Mouse (Mus musculus) large intestine, adult 2 months (tissue): Measurements from ENCODE around the gene Cdk17. TPM values are rescaled to one million over a fixed set of nuclear protein-coding genes. Genes with fewer than 3 reads are reported as not detected.

Experiments
- DNase-seq: peaks from one replicate; pipeline ENCODE4 v3.0.0-alpha.2; 2012; ENCODE audit warnings: low read depth, low spot score
- WGBS: fragments of 180-500 bp; shearing (Covaris S2); methylation state at CpG from one replicate; pipeline ENCODE4 v1.1.7; 2018; 5-methylcytosine and 5-hydroxymethylcytosine counted together
- polyA plus RNA-seq: library from polyadenylated mRNA; depleted of rRNA; stranded (reverse); fragments of >200 nt; gene quantifications from 2 replicates; pipeline ENCODE4 v1.2.3, GENCODE M21; 2012

Gene Cdk17
- polyA plus RNA-seq, 1 experiment = 3.6 TPM

DNA sequence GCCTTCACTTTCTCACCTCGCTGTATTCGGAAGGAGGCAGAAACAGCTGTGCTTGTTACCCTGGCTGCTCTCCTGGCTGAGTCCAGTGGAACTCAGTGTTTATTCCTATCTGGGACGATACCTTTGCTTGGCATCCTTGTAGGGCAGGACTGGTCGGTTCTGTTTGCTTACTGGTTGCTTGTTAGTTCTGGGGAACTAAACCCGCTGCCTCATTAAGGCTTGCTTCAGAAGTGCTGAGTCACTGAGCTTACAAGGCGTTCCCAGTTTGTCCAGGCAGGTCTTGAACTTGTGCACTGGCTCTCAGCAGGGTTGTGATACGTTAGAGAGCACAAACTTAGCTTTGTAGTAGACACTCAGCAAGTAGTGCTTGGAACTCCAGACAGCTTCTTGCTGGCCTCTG is 52.7 kb downstream of the Cdk17 start:
- DNase-seq = no peak
- 48% methylated on average over 7 of the region's 7 CpGs for WGBS

GRCm38 (mm10) chr10:93214251-93214650 is 53.6 kb downstream of the Cdk17 start:
- WGBS = 61% methylated on average over 4 of the region's 4 CpGs
- no peak for DNase-seq

DNA sequence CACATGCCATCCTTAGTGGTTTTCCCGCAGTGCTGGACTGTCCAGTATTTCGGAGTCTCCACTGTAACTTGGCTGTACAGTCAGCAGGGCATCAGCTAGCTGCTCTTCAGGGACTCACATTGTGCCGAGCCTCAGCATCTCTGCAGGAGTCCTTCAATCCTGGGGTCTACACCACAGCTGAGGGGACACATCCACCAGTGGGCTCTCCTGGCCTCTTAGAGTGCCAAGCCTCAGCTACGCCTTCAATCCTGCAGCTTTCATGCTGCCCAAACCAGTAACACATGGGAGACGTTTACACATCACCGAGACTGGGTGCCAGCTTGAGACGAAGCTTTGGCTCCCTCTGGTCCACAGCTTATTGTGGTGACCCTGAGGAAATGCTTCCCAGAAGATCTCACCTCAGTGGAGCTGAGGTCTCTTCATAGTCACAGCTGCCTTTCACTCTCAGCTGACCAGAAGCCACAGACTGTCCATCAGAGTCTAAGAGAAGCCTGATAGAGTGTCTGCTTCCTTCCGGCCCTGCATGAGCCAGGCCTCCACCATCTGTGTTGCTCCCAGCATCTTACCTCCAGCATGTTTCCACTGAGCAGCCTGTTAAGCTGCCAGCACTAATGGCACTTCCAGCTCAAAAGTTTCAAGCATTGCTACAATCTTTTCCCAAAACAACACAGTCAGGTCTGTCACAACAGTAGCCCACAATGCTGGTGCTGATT is 54.5 kb downstream of the Cdk17 start:
- DNase-seq = no peak
- 90% methylated on average over 8 of the region's 8 CpGs for WGBS

DNA sequence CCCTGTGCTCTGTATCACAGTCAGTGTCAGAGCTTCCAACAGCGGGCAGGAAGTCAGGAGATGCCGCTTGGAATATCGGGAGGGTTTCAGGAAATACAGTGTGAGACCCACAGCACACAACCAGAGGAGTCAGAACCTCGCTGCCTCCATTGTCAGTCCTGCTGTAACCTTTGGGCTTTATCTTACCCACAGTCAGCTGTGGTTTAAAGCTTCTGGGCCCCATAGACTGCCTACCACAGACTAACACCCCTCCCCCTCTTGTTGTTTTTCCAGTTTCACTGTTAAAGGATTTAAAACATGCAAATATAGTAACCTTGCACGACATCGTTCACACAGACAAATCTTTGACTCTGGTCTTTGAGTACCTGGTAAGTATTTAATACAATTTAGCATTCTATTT is 65.1 kb downstream of the Cdk17 start:
- DNase-seq = no peak
- WGBS = 78% methylated on average over 6 of the region's 6 CpGs

- no peak for DNase-seq
Observed at GRCm38 (mm10) chr10:93227921-93228320, 67.2 kb downstream of the Cdk17 start.

DNA sequence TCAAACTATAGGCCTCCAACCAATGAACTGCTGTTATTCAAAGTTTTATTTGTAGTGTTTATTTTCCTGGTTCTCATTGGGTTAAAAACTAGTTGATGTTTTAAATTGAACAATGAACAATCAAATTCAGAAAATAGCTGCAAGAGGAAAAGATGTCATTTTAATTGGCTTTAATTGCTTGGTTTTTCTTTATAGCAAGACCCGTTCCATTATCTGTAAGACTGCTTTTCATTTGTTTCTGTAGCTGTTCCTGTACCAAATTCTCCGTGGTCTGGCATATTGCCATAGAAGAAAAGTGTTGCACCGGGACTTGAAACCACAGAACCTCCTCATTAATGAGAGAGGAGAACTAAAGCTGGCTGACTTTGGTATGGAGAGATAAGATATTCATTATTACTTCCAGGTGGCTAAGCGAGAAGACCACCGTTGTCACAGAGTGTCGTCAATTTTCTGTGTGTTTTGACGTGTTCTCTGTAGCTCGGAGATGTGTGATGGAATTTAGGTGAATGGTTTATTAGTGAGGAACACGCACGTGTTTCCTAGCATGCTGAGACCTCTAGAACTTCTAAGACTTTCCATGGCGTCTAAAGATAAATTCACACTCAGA is 67.8 kb downstream of the Cdk17 start:
- no peak for DNase-seq
- WGBS = 79% methylated on average over 11 of the region's 11 CpGs

More at GRCm38 (mm10) chr10:93227921-93228320, 67.2 kb downstream of the Cdk17 start:
- WGBS = 60% methylated on average over 8 of the region's 8 CpGs

DNA sequence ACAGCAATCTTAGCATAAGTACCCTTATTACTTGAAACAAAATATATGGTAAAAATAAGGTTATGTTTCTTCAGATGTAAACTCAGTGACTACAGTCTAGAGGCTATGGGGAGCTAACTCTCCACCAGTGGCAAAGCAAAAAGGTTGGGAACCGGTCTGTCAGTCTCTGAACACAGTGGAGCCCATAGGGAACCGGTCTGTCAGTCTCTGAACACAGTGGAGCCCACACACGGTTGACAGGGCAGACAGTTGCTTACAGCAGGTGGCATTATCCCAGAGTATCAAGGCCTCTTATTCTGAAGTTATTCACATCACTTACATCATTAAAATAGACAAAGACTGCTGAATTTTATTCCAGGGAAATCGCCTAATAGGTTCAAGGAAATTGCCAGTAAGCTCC is 70.8 kb downstream of the Cdk17 start:
- DNase-seq = no peak
- WGBS = 81% methylated on average over 4 of the region's 4 CpGs

DNA sequence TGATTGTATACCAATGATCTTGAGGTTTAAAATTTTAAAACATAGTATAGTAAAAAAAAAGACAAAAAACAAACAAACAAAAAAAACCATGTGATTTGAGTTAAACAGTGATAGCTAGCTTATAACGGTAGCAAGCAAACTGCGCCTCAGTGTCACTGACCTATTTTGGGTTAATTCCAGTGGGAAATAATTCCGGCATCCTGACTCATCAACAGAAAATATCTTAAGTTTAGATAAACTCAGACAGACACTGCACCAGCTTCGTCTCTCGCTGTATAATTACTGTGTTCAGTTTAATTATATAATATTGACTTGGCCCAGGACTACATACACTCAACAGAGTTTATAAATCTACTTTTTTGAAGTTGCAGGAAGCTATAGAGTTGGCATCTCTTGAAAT is 71.2 kb downstream of the Cdk17 start:
- WGBS = 73% methylated on average over 5 of the region's 5 CpGs
- no peak for DNase-seq

- no peak for DNase-seq
Observed at GRCm38 (mm10) chr10:93233665-93234194, 73.1 kb downstream of the Cdk17 start.

GRCm38 (mm10) chr10:93234692-93235091 is 74.0 kb downstream of the Cdk17 start:
- WGBS = 91% methylated on average over 9 of the region's 9 CpGs
- no peak for DNase-seq

More at GRCm38 (mm10) chr10:93233665-93234194, 73.1 kb downstream of the Cdk17 start:
- WGBS = 82% methylated on average over 6 of the region's 6 CpGs

- DNase-seq = no peak
- WGBS = 61% methylated on average over 9 of the region's 9 CpGs
Observed at GRCm38 (mm10) chr10:93239201-93239806, 78.6 kb downstream of the Cdk17 start.

GRCm38 (mm10) chr10:93242208-93242607 is 81.5 kb downstream of the Cdk17 start:
- WGBS = 38% methylated on average over 3 of the region's 3 CpGs
- DNase-seq = no peak

DNA sequence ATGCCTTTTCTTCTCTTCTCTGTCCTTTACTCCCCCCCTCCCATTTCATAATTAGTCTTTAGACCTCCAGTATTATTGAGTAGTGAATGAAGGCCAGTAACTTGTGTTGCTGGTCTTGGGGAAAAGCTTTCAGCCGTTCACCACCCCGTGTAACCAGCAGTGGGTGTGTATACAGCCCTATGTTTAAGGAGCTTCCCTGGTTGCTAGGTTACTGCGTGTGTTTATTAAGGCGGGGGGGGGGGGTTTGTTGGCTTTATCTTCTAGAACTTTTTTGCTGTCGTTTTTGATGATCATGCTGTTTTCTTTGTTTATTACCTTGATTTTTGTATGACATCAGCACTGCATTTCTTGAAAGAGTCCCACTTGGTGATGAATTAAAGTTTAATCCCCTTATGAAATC is 82.2 kb downstream of the Cdk17 start:
- 9% methylated on average over 5 of the region's 5 CpGs for WGBS
- no peak for DNase-seq

GRCm38 (mm10) chr10:93244209-93244705 is 83.6 kb downstream of the Cdk17 start:
- WGBS = 89% methylated on average over 10 of the region's 10 CpGs
- DNase-seq = no peak

DNA sequence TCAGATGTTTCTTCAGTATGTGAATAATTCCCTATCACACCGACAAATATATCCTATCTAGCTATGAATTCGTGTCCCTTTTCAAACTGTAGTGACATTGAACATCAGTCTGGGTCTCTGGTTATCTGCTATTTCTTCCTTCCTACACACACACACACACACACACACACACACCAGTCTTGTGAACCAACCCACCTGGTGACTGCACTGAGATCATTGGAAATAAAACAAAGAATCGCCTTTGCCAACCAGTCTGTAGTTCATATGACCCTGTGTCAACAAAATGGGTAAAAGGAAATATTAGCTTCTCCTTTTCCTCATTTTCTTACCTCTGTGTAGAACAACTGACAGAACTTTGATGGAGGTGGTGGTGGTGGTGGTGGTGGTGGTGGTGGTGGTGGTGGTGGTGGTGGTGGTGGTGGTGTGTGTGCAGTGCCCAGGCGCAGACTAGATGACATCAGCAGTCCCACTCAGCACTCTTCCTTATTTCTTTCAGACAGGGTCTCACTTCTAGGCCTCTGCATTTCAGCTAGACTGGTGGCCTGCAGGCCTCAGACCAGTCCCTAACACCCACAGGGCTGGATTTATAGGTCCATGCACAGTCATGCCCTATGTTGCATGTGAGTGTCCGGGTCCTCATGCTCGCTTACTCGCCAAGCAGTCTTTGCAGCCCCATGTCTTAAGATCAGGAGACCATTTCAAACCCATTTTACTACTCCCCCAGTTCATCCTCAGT is 85.7 kb downstream of the Cdk17 start:
- DNase-seq = no peak
- 87% methylated on average over 7 of the region's 7 CpGs for WGBS

GRCm38 (mm10) chr10:93247422-93247821 is 86.7 kb downstream of the Cdk17 start:
- no peak for DNase-seq
- WGBS = 58% methylated on average over 12 of the region's 12 CpGs

GRCm38 (mm10) chr10:93247902-93248301 is 87.2 kb downstream of the Cdk17 start:
- WGBS = 30% methylated on average over 6 of the region's 6 CpGs
- DNase-seq = peak; percentile 22

- 86% methylated on average over 8 of the region's 8 CpGs for WGBS
- no peak for DNase-seq
Observed at GRCm38 (mm10) chr10:93248416-93248815, 87.7 kb downstream of the Cdk17 start.

GRCm38 (mm10) chr10:93249901-93250300 is 89.2 kb downstream of the Cdk17 start:
- no peak for DNase-seq
- 77% methylated on average over 7 of the region's 7 CpGs for WGBS
